Mouse (Mus musculus): ENCODE results near the gene Piezo1. TPM values are rescaled to one million over a fixed set of nuclear protein-coding genes. Genes with fewer than 3 reads are reported as not detected.

The Piezo1 gene
- total and polyA plus RNA-seq, 3 experiments: 21.1 to 59.7 (median 41.6) TPM

GRCm38 (mm10) chr8:122580926-122581325 is 29.8 kb upstream of the Piezo1 start:
- Histone ChIP-seq H3K4me3 (replicated peaks in 1 of 3; ENCODE audit: low read depth in 2 of 3, low read length in 2 of 3, poor library complexity in 1 of 3) (no peak overlapping the region), H3K27ac (ENCODE audit: insufficient read depth, low read depth) (no peak overlapping the region), H3K9me3 (replicated peaks; ENCODE audit: low read length) (no peaks in the 10 kb centered on the region), H3K79me2 (replicated peaks; ENCODE audit: control insufficient read depth, extremely low read depth, insufficient read depth, poor library complexity, severe bottlenecking) (peaks cover 5% of the 10 kb centered on the region; the same call in 1 of the 2 replicates), H3K27me3 (replicated peaks) (no peaks in the 10 kb centered on the region), H3K4me1 (ENCODE audit: control insufficient read depth in 1 of 2, insufficient read depth in 2 of 2) (peaks cover 7% of the 10 kb centered on the region in 2 experiments), H3K9ac (ENCODE audit: insufficient read depth, low read depth) (no peak overlapping the region), H3K4me2 (ENCODE audit: insufficient read depth, low read depth, poor library complexity, severe bottlenecking) (no peak overlapping the region), H3K36me3 (replicated peaks in 1 of 2; ENCODE audit: control insufficient read depth in 1 of 2, insufficient read depth in 1 of 2, low read length in 1 of 2) (peaks cover 10 to 71% of the 10 kb centered on the region in 2 experiments)
- in situ Hi-C loops (cut with MboI; ENCODE audit: low pct_ligation_motif_present, low pct_unique_long_range_greater_than_20kb, low sequenced_read_pairs): no loop called here
- TF ChIP-seq JUND (conservative IDR thresholded peaks at IDR 0.05; ENCODE audit: low read depth, low read length) (no peak), JUN (IDR thresholded peaks at IDR 0.05; ENCODE audit: insufficient read depth, low read depth, low read length) (no peak), BHLHE40 (IDR thresholded peaks at IDR 0.05; ENCODE audit: low read depth, low read length) (no peak), USF2 (conservative IDR thresholded peaks at IDR 0.05; ENCODE audit: low read depth, low read length) (no peak), CHD1 (IDR thresholded peaks at IDR 0.05; ENCODE audit: low read depth, low read length) (no peak), RCOR1 (conservative IDR thresholded peaks at IDR 0.05; ENCODE audit: low read depth, low read length) (no peak), GABPA (IDR thresholded peaks at IDR 0.05; ENCODE audit: insufficient replicate concordance, low read depth, low read length) (no peak), USF1 (IDR thresholded peaks at IDR 0.05; ENCODE audit: low read depth, low read length) (no peak), MAZ (IDR thresholded peaks at IDR 0.05; ENCODE audit: low read depth, low read length) (no peak), ZMIZ1 (IDR thresholded peaks at IDR 0.05; ENCODE audit: low read depth, low read length) (no peak), MAX (IDR thresholded peaks at IDR 0.05; ENCODE audit: low read length) (no peak), TBP (conservative IDR thresholded peaks at IDR 0.05; ENCODE audit: low read depth, low read length) (no peak), EP300 (IDR thresholded peaks at IDR 0.05; ENCODE audit: low read length) (no peak)
- dilution Hi-C loops (cut with MboI; ENCODE audit: extremely low pct_ligation_motif_present, extremely low pct_unique_long_range_greater_than_20kb, low sequenced_read_pairs): no loop called here
- no peak for DNase-seq (ENCODE audit: extremely low read depth)

GRCm38 (mm10) chr8:122579196-122579595 is 28.1 kb upstream of the Piezo1 start:
- H3K9ac ChIP-seq (ENCODE audit: insufficient read depth, low read depth): no peak overlapping the region
- no peak overlapping the region for H3K4me3 ChIP-seq (replicated peaks in 1 of 3; ENCODE audit: low read depth in 2 of 3, low read length in 2 of 3, poor library complexity in 1 of 3)
- no peak overlapping the region for H3K4me2 ChIP-seq (ENCODE audit: insufficient read depth, low read depth, poor library complexity, severe bottlenecking)
- H3K9me3 ChIP-seq (replicated peaks; ENCODE audit: low read length): no peaks in the 10 kb centered on the region
- peaks cover 17% of the 10 kb centered on the region for H3K79me2 ChIP-seq (replicated peaks; ENCODE audit: control insufficient read depth, extremely low read depth, insufficient read depth, poor library complexity, severe bottlenecking)
- H3K27me3 ChIP-seq (replicated peaks): no peaks in the 10 kb centered on the region
- no peak for DNase-seq (ENCODE audit: extremely low read depth)
- peaks cover 13 to 19% of the 10 kb centered on the region in 2 experiments for H3K4me1 ChIP-seq (ENCODE audit: control insufficient read depth in 1 of 2, insufficient read depth in 2 of 2)
- in situ Hi-C loops (cut with MboI; ENCODE audit: low pct_ligation_motif_present, low pct_unique_long_range_greater_than_20kb, low sequenced_read_pairs): no loop called here
- no peak overlapping the region for H3K27ac ChIP-seq (ENCODE audit: insufficient read depth, low read depth)
- peaks cover 8 to 63% of the 10 kb centered on the region in 2 experiments for H3K36me3 ChIP-seq (replicated peaks in 1 of 2; ENCODE audit: control insufficient read depth in 1 of 2, insufficient read depth in 1 of 2, low read length in 1 of 2)
- dilution Hi-C loops (cut with MboI; ENCODE audit: extremely low pct_ligation_motif_present, extremely low pct_unique_long_range_greater_than_20kb, low sequenced_read_pairs): no loop called here
- TF ChIP-seq TCF12 (IDR thresholded peaks at IDR 0.05; ENCODE audit: low read depth, low read length) (no peak), ZNF384 (IDR thresholded peaks at IDR 0.05; ENCODE audit: low read depth, low read length) (no peak), HCFC1 (IDR thresholded peaks at IDR 0.05; ENCODE audit: low read depth, low read length) (no peak), MAX (IDR thresholded peaks at IDR 0.05; ENCODE audit: low read length) (no peak), ZMIZ1 (IDR thresholded peaks at IDR 0.05; ENCODE audit: low read depth, low read length) (no peak), MAFK (IDR thresholded peaks at IDR 0.05; ENCODE audit: insufficient replicate concordance, low read length) (no peak), EP300 (IDR thresholded peaks at IDR 0.05; ENCODE audit: low read length) (no peak), MXI1 (IDR thresholded peaks at IDR 0.05; ENCODE audit: low read depth, low read length) (no peak), MAZ (IDR thresholded peaks at IDR 0.05; ENCODE audit: low read depth, low read length) (no peak), IRF4 (IDR thresholded peaks at IDR 0.05; ENCODE audit: low read depth, low read length) (no peak), PAX5 (IDR thresholded peaks at IDR 0.05; ENCODE audit: low read length) (no peak), NRF1 (IDR thresholded peaks at IDR 0.05; ENCODE audit: low read depth, low read length) (no peak), GABPA (IDR thresholded peaks at IDR 0.05; ENCODE audit: insufficient replicate concordance, low read depth, low read length) (no peak), KAT2A (IDR thresholded peaks at IDR 0.05; ENCODE audit: insufficient replicate concordance, low read length) (no peak), CHD1 (IDR thresholded peaks at IDR 0.05; ENCODE audit: low read depth, low read length) (no peak), POLR2AphosphoS2 (IDR thresholded peaks at IDR 0.05; ENCODE audit: low read depth, low read length) (no peak), USF1 (IDR thresholded peaks at IDR 0.05; ENCODE audit: low read depth, low read length) (no peak), MYC (IDR thresholded peaks at IDR 0.05; ENCODE audit: low read depth, low read length) (no peak), UBTF (IDR thresholded peaks at IDR 0.05; ENCODE audit: low read depth, low read length) (no peak), ZKSCAN1 (IDR thresholded peaks at IDR 0.05; ENCODE audit: borderline replicate concordance, low read depth, low read length) (no peak)
